Mouse (Mus musculus): ENCODE data around the gene Otx1.

GRCm38 (mm10) chr11:21999396-22000315 lies 3.0 kb downstream of the Otx1 start:
- TF ChIP-seq POLR2A (IDR thresholded peaks at IDR 0.05; ENCODE audit: low read depth, low read length) = no peak
- TF ChIP-seq CTCF (IDR thresholded peaks at IDR 0.05; ENCODE audit: extremely low read depth, insufficient read depth, insufficient read length, insufficient replicate concordance) = no peak

Measured in spleen, adult 2 months (tissue).